Mouse (Mus musculus): ENCODE results near the gene Nlrp9a.
"Not testable (repeated sequence)": the region's sequence is repeated elsewhere in the genome, so short reads cannot be mapped to it uniquely, and the experiment has no call there.

Nlrp9a gene

DNA sequence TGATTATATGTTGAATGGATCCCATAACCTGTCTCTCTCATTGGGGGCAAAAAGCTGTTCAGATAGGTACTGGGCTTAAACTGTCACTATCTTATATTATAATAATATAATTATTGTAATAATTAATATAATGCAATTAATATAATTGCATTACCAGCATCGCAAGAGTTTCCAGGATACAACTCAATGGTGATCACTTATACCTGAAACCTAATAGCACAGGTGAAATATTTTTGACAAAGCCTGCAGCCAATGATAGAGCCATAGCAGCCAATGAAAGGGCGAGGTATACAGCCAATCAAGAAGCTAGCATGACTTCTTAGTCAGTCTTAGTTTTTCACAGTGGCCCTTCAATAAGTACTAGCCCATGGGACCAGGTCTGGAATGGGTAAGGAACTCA is at the start of gene Nlrp9a:
TSS of gene Nlrp9a (plus strand) at position 301 of the 400 bp plus-strand sequence.
- in situ Hi-C loops (cut with MboI, MseI), result not testable (repeated sequence)

DNA sequence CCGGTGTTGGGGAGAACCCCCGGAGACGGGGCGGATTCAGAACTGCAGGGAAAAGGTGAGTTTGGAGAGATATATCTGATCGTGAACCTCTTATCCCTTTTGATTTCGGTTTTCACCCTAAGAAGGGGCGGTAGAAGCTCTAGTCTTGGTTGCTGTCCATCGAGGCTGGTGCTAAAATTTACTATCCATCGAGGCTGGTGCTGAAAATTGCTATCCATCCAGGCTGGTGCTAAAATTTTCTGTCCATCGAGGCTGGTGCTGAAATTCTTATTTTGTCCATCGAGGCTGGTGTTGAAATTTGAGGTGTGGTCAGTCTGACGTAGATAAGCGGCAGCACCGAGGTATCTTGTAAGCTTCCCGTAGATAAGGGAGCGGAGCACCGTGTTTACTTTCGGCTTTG is 45.3 kb upstream of the Nlrp9a start:
- in situ Hi-C loops (cut with MboI, MseI), result not testable (repeated sequence)

DNA sequence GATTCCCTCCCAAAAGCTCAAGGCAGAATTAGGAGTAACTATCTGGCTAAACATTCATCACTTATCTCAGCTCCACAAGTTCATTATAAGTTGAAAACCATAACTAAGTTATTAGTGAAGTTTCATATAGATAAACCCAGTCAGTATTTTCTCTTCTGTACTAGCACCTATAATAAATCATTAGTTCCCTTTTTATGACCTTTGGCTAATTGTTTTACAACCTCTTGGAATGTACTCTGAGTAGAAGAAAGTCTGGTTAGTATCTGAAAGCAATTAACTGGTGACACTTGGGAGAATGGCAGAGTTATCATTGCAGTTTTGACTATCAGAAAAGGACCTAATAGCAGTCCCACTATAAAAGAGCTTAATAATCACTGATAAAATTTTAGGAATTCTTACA is 54.3 kb downstream of the Nlrp9a start:
- in situ Hi-C loops (cut with MboI, MseI), result no loop called here

DNA sequence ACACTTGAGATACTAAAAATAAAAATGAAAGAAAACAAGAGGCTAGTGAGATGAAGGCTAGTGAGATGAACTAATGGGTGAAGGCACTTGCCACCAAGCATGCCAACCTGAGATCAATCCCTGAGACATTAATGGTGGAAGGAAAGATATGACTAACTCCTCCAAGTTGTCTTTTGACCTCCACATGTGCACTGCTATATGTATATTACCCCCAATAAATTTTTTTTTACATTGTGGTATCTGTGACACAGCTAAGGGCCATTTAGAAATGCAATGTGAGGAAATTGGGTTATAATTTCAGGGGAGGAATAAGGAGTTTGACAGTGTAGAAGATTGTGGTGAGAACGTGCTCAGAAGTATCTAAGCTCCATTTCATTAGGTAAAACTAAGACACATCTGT is 55.0 kb downstream of the Nlrp9a start:
- in situ Hi-C loops (cut with MboI, MseI), result no loop called here

DNA sequence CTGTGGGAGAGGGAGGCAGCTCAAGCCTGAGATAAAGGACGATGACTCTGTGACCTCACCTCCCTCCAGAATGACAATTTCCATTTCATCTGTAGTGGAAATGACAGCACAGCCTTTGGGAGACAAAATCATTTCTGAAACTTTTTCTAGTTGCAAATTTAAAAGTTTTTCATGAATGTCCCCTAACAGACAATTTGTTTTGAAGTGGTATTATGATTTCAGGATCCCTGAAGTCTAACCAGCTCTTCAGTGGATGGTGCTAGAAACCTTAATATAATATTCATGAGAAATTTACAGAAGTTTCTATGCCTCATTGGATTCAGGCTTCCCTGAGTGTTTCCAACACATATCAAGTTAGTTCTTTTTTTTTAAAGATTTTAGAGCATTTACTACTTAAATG is 83.5 kb downstream of the Nlrp9a start, which contains the start of gene Vmn1r185:
TSS of gene Vmn1r185 (minus strand) at position 101 of the 400 bp plus-strand sequence.
- in situ Hi-C loops (cut with MboI, MseI), result loop anchor here in 1 of 2 experiments (5.0 kb wide), 1 partner anchor 356 kb away; the partner anchor contains the start of gene Vmn1r184
